Mouse (Mus musculus) adrenal gland, postnatal 25 days (tissue): Measurements from ENCODE around the gene Cab39l. TPM values are rescaled to one million over a fixed set of nuclear protein-coding genes. Genes with fewer than 3 reads are reported as not detected.

Experiments used
- DNase-seq: peaks from one replicate; pipeline ENCODE4 v3.0.0; 2021; ENCODE audit warnings: mixed read lengths
- total RNA-seq: library from RNA; stranded (reverse); gene quantifications from 2 replicates; pipeline ENCODE4 v1.2.3, GENCODE M21; 2021

The Cab39l gene
- total RNA-seq, 1 experiment from 2014 or later, result 37.9 TPM

- DNase-seq, result no peak
These were observed 65.4 kb downstream of the Cab39l start for GRCm38 (mm10) chr14:59506139-59506538.

DNA sequence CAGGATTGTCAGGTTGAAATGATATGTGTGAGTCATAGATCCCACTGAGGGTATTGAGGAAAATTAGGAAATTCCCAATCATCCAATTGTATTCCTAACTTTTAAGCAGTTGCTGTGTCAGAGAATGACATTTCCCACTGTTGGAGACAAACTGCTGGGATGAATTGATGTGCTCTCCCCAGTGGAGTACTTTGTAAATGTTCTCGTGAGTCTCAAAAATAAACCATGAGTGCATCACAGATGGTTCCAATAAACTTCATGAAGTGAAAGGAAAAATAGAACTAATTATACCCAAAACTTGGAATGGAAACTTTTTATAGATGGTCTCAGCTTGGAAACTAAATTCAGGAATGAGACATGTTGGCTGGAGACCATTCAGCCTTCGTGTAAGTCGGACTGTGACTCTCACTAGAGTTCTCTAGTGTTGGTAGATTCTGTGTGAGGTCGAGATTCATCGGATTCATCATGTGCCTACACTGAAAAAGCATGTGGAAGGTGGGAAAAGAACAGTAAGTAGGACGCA is 73.2 kb downstream of the Cab39l start:
- no peak for DNase-seq

GRCm38 (mm10) chr14:59525843-59526242 is 85.1 kb downstream of the Cab39l start:
- DNase-seq, result no peak

GRCm38 (mm10) chr14:59530801-59531200 is 90.0 kb downstream of the Cab39l start:
- no peak for DNase-seq

DNA sequence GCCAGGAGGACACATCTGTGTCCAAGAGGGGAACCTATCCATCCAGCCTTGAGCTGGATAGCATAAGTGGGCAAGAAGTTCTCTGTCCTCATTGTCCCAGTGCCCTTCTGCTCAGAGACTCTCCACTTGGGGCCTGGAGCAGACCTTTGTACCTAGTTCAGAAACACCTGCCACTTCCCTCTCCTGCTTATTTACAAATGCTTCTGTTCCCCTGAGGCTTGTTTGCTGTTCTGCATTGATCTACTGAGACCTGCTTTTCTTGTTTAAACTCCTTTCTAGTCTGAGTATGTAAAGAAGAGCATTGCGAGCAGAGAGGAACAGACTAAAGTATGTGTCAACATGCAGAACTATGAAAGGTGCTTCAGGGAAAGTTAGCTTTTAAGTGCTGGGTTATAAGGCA is 92.2 kb downstream of the Cab39l start:
- DNase-seq, result no peak

- DNase-seq, result no peak
These were observed 93.1 kb downstream of the Cab39l start for GRCm38 (mm10) chr14:59533908-59534307.

DNA sequence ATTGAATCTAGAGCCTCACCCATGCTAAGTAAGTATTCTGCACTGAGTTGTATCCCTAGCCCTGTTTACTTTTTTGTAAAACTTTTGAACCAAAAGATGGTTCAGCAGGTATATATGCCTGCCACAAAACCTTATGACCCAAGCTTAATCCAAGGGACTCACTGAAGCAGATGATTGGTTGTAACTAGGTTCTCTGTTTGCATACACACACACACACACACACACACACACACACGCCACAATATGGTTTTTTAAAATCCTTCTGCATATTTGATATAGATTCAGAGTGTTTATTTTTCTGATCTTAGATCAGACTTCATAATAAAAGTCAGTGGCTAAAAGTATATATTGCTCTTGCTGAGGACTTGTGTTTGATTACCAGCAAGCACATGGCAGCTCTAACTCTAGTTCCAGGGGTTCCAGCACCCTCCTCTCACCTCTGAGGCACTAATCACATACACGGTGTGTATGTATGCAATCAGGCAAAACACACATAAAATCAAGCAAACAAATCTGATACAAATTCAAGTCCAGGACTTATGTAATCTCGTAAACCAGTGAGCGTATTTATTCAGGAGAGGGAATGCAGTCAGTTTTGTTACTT is 97.2 kb downstream of the Cab39l start:
- no peak for DNase-seq

DNA sequence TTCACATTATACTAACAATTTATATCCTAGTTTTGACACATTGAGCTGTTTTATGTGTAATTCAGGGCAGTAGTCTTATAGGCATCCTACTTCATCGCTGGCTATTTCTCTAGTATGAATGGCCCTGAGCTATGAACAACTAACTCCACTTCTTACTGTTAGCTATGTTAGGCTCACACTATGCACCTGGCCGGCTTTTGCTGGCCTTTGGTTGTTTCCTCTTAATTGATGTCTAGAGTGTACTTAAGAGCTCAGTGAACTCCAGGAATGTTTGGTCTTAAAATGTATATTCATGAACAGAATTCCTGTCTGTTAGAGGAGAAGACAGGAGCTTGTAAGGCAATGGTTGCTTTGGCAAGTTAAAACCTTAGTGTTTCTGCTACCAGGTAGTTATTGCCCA is 99.5 kb downstream of the Cab39l start:
- DNase-seq, result no peak

DNA sequence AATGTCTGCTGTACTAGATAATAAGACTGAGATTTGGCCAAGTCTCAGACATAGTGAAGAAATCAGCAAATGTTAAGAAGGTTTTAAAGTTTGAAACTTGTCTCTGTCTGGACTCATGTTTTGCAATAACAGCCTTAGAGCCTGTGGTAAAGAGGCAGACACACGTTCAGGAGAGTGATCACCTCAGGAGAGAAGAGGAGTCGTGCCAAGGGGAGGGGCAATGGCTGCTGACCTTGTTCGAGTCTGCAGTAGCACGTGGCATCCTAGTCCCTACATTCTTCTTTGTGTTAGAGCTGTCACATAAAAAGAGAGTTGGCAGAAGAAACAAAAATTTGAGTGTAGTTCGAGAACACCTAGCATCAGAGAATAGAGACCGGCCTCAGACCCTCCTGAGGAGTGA is 100.0 kb downstream of the Cab39l start:
- peak; percentile 37 for DNase-seq

DNA sequence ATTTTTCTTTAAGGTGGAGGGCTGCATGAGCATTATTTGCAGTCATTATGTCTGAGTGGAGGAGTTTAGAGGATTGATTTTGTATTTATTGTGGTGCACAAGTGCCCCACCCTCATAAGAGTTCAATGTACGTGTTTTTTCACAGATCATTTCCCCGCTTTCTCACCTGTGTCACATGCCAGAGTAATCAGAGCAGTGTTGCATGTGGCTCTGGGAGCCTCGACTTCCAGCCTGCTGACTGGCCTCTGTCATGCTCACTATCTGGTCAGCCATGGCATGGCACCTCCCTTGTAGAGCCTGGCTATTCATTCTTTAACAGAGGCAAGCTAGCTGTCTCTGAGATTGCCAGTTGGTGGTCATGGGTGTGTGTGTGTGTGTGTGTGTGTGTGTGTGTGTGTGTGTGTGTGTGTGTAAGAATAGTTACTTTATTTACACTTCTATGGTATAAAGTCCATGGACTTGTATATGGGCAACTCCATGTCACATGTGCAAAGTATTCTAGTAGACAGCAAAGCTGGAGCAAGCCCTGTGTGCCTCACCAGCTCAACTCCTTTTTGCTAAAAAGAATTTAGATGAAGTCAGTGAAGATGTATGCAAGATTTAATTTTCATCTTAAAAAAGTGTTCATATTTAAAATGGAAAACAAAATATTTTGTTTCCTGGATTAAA is 102.5 kb downstream of the Cab39l start:
- DNase-seq, result no peak

- DNase-seq, result no peak
These were observed 103.2 kb downstream of the Cab39l start for GRCm38 (mm10) chr14:59543956-59544355.

DNA sequence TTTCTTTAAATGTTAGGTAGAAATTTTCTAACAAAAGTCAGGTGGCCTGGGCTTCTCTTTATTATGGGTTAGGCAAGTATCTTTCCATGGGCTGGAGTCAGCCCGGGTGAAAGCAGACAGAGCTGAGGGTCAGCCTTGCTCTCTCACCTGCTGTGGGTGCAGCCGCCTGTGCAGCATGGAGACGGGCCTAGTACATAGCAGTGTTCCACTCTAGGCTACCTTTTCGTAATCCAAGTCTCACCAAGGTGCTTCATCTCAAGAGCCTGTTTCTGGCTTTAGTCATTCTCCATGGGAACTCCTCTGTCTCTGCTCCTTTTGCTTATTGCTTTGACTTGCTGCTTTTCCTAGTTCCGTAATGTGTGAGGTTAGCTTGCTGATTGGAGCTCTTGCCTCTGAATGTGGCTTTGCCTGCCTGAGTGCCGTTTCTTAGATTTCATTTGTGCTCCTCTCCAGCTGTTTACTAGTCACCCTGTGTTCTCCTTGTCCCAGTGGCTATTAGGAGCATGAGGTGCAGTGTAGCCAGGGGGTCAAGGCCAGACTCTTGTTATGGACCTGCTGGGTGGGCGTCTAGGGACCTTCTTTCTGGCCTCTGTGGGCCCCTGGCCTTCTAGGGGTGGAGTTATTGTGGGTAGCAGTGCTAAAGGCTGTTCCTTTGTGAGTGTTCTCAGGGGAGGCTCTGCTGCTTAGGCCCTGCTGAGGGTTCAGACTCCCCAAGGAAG is 105.5 kb downstream of the Cab39l start:
- DNase-seq, result no peak

DNA sequence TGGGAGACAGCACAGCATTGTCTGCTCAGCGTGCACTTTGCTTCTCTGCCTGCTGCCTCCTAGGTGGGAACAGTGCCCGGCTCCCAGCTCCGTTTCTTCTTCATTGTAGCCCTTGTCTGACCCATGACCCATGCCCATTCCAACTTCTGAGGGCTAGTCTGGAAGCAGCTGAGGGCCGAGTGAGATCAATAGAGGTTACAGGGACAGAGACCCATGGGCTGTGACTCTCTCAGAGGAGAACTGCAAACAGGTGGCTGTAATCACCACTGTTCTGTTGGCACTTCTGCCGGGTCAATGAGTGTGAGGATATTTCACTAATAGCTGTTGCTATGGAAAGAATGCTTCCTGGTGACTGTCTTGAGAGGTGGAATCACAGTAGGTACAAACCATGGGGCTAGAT is 106.8 kb downstream of the Cab39l start:
- DNase-seq, result no peak

GRCm38 (mm10) chr14:59548532-59548931 is 107.8 kb downstream of the Cab39l start:
- no peak for DNase-seq

- peak; percentile 57 for DNase-seq
These were observed 108.3 kb downstream of the Cab39l start for GRCm38 (mm10) chr14:59549106-59549505.

GRCm38 (mm10) chr14:59550841-59551240 is 110.1 kb downstream of the Cab39l start:
- no peak for DNase-seq

DNA sequence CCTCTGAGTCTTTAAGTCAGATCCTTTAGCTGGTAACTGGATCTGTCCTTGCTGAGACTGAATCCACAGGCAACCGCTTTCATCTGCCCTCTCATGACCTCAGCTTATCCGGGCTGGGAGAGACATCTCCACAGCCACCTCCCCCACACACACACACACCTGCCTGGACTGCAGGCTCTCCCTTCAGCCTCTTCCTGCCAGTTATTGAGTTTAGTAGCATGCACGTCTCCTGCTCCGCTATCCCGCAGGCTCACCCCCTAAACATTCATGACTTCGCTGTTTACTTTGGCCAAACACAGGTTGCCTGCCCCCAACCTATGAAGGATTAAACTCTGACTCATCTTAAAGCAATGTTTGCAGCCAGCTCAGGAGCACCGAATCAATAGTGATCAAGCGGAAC is 111.2 kb downstream of the Cab39l start:
- DNase-seq, result no peak

GRCm38 (mm10) chr14:59554025-59554424 is 113.3 kb downstream of the Cab39l start:
- DNase-seq, result no peak

GRCm38 (mm10) chr14:59555018-59555417 is 114.2 kb downstream of the Cab39l start:
- no peak for DNase-seq

- peak; percentile 62 for DNase-seq
These were observed 115.3 kb downstream of the Cab39l start for GRCm38 (mm10) chr14:59555928-59556531.

- DNase-seq, result no peak
These were observed 116.3 kb downstream of the Cab39l start for GRCm38 (mm10) chr14:59557071-59557470.

- no peak for DNase-seq
These were observed 117.1 kb downstream of the Cab39l start for GRCm38 (mm10) chr14:59557886-59558285.

DNA sequence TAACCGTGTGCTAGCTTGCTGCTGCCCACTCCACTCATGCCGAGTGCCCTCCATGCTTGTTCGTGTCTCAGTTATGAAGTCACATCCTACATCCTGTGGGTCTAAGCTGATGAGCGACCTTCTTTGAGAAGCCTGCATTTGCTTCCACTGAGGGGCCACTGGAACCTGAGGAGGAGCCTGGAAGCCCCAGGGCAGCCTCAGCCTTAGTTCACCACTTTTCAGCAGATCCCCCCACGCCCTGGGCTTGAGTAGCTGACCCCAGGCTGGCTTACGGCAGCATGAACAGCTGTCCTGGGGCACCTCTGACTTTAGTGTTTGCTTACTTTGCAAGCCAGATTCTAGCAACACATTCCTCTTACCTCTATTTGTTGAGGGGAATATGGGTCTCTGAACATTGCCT is 126.0 kb downstream of the Cab39l start:
- no peak for DNase-seq
